Mouse (Mus musculus) brown adipose tissue, adult 24 weeks (tissue): ENCODE measurements around the gene Clic1. TPM values are rescaled to one million over a fixed set of nuclear protein-coding genes. Genes with fewer than 3 reads are reported as not detected.

Experiments used
- H3K27ac ChIP-seq: fragments of 200-500 bp; replicated peaks from 2 replicates; pipeline ENCODE4 v1.5.1; 2012; ENCODE audit warnings: low read depth, mild to moderate bottlenecking, low read length
- H3K4me1 ChIP-seq: fragments of 200-500 bp; 2 replicates; pipeline ENCODE4 v1.6.1; 2012; ENCODE audit warnings: low read length, mixed read lengths; ENCODE audit not compliant: control insufficient read depth, insufficient read depth, insufficient read length
- H3K4me3 ChIP-seq: fragments of 200-500 bp; 2 replicates; pipeline ENCODE4 v1.5.1; 2012; ENCODE audit warnings: low read depth, mild to moderate bottlenecking, low read length, moderate library complexity; ENCODE audit not compliant: insufficient read depth
- polyA plus RNA-seq: library from polyadenylated mRNA; stranded (reverse); fragments of >200 nt; gene quantifications from 2 replicates; pipeline ENCODE4 v1.2.4, GENCODE M21; 2012; ENCODE audit not compliant: missing spikeins, insufficient read depth, insufficient read length

Clic1 gene
- polyA plus RNA-seq, 1 experiment: 13.6 TPM

- no peak overlapping the region for H3K27ac ChIP-seq
- H3K4me3 ChIP-seq: no peak overlapping the region
- no peaks in the 10 kb centered on the region for H3K4me1 ChIP-seq
These were observed 30.9 kb downstream of the Clic1 start for GRCm38 (mm10) chr17:35080710-35081109.

GRCm38 (mm10) chr17:35082841-35083576 is 33.2 kb downstream of the Clic1 start:
- H3K27ac ChIP-seq: no peak overlapping the region
- H3K4me3 ChIP-seq: no peak overlapping the region
- no peaks in the 10 kb centered on the region for H3K4me1 ChIP-seq

- Histone ChIP-seq H3K4me3 (no peak overlapping the region), H3K4me1 (no peaks in the 10 kb centered on the region), H3K27ac (no peak overlapping the region)
These were observed 34.2 kb downstream of the Clic1 start for GRCm38 (mm10) chr17:35083929-35084497.

- Histone ChIP-seq H3K4me3 (no peak within 1 kb of the TSS), H3K4me1 (no peaks in the 10 kb centered on the region; the same call in 1 of the 2 replicates), H3K27ac (no peak within 1 kb of the TSS)
These were observed 35.6 kb downstream of the Clic1 start, which contains the start of gene Ly6g6f for GRCm38 (mm10) chr17:35085208-35085865. Gene Ly6g6f, minus strand, starts transcription at chr17:35085610.

GRCm38 (mm10) chr17:35088151-35088550 is 38.4 kb downstream of the Clic1 start:
- Histone ChIP-seq H3K4me1 (no peaks in the 10 kb centered on the region; the same call in 1 of the 2 replicates), H3K27ac (no peak overlapping the region), H3K4me3 (no peak overlapping the region)

GRCm38 (mm10) chr17:35088825-35089644 is 39.3 kb downstream of the Clic1 start, which contains the start of gene Abhd16a:
Gene Abhd16a, plus strand, starts transcription at chr17:35089263.
- H3K4me1 ChIP-seq: no peaks in the 10 kb centered on the region; the same call in 1 of the 2 replicates
- peak within 1 kb of the TSS; percentile 98 for H3K27ac ChIP-seq
- H3K4me3 ChIP-seq: peak within 1 kb of the TSS; percentile 85

- peak overlapping the region; percentile 98 for H3K27ac ChIP-seq
- H3K4me1 ChIP-seq: no peaks in the 10 kb centered on the region; the same call in 1 of the 2 replicates
These were observed 40.6 kb downstream of the Clic1 start for GRCm38 (mm10) chr17:35090166-35090932.

GRCm38 (mm10) chr17:35092403-35093198 is 42.8 kb downstream of the Clic1 start:
- Histone ChIP-seq H3K27ac (no peak overlapping the region), H3K4me1 (no peaks in the 10 kb centered on the region; the same call in 1 of the 2 replicates), H3K4me3 (no peak overlapping the region)

More at GRCm38 (mm10) chr17:35090166-35090932, 40.6 kb downstream of the Clic1 start:
- H3K4me3 ChIP-seq: peak overlapping the region; percentile 85

GRCm38 (mm10) chr17:35094475-35095365 is 45.0 kb downstream of the Clic1 start:
- Histone ChIP-seq H3K4me3 (no peak overlapping the region), H3K27ac (no peak overlapping the region), H3K4me1 (no peaks in the 10 kb centered on the region; the same call in 1 of the 2 replicates)

GRCm38 (mm10) chr17:35096597-35096996 is 46.8 kb downstream of the Clic1 start:
- Histone ChIP-seq H3K4me1 (no peaks in the 10 kb centered on the region), H3K4me3 (no peak overlapping the region), H3K27ac (no peak overlapping the region)

- Histone ChIP-seq H3K4me3 (no peak overlapping the region), H3K27ac (no peak overlapping the region), H3K4me1 (no peaks in the 10 kb centered on the region)
These were observed 47.4 kb downstream of the Clic1 start for GRCm38 (mm10) chr17:35097164-35097655.

GRCm38 (mm10) chr17:35100196-35100765 is 50.5 kb downstream of the Clic1 start:
- no peak overlapping the region for H3K4me3 ChIP-seq
- H3K27ac ChIP-seq: no peak overlapping the region
- no peaks in the 10 kb centered on the region for H3K4me1 ChIP-seq
